Mouse (Mus musculus) intestine, postnatal 0 days (tissue): ENCODE measurements around the gene Trim50. TPM values are rescaled to one million over a fixed set of nuclear protein-coding genes. Genes with fewer than 3 reads are reported as not detected.
"Not testable (repeated sequence)": the region's sequence is repeated elsewhere in the genome, so short reads cannot be mapped to it uniquely, and the experiment has no call there.

Experiments used
- ATAC-seq: fragments of 200-750 bp; cut with Nextera tagmentation; 2 replicates; pipeline ENCODE4 v1.8.0; 2017; ENCODE audit warnings: mild to moderate bottlenecking, moderate TSS enrichment, moderate library complexity
- H3K27ac ChIP-seq: fragments of 300-500 bp; sonication (generic); 2 replicates; pipeline ENCODE4 v1.5.1; 2014; ENCODE audit warnings: mild to moderate bottlenecking, low read depth, low read length, moderate library complexity
- H3K27me3 ChIP-seq: fragments of 300-500 bp; sonication (generic); replicated peaks from 2 replicates; pipeline ENCODE4 v1.6.1; 2014; ENCODE audit warnings: low read length, mixed read lengths; ENCODE audit not compliant: control insufficient read depth, insufficient read depth
- H3K36me3 ChIP-seq: fragments of 300-500 bp; sonication (generic); 2 replicates; pipeline ENCODE4 v1.6.1; 2014; ENCODE audit warnings: mild to moderate bottlenecking, moderate library complexity; ENCODE audit not compliant: control insufficient read depth, insufficient read depth
- H3K4me1 ChIP-seq: fragments of 300-500 bp; sonication (generic); replicated peaks from 2 replicates; pipeline ENCODE4 v1.6.1; 2014; ENCODE audit warnings: antibody characterized with exemption, low read length, mixed read lengths; ENCODE audit not compliant: control insufficient read depth, insufficient read depth
- H3K4me2 ChIP-seq: fragments of 300-500 bp; sonication (generic); replicated peaks from 2 replicates; pipeline ENCODE4 v1.6.1; 2014; ENCODE audit warnings: low read depth, mild to moderate bottlenecking, moderate library complexity
- H3K4me3 ChIP-seq: fragments of 300-500 bp; sonication (generic); 2 replicates; pipeline ENCODE4 v1.5.1; 2014; ENCODE audit warnings: low read depth, low read length
- H3K9ac ChIP-seq: fragments of 300-500 bp; sonication (generic); 2 replicates; pipeline ENCODE4 v1.6.1; 2014; ENCODE audit warnings: mild to moderate bottlenecking, low read depth, low read length
- H3K9me3 ChIP-seq: fragments of 300-500 bp; sonication (generic); 2 replicates; pipeline ENCODE4 v1.6.1; 2016; ENCODE audit warnings: mixed run types; ENCODE audit not compliant: control insufficient read depth
- CTCF ChIP-seq: sonication (generic); IDR thresholded peaks from 2 replicates; pipeline ENCODE4 v1.5.1; 2016; ENCODE audit warnings: low read depth, mild to moderate bottlenecking, control low read depth, antibody characterized with exemption, moderate library complexity
- WGBS: fragments of 180-500 bp; shearing (Covaris S2); extraction: QIAGEN DNeasy Blood & Tissue Kit; methylation state at CpG from one replicate; pipeline ENCODE4 v1.1.7; 2014; 5-methylcytosine and 5-hydroxymethylcytosine counted together
- polyA plus RNA-seq: library from polyadenylated mRNA; unstranded; fragments of >200 nt; fragmentation: Nextera tagmentation; extraction: Ambion mirVana; gene quantifications from 2 replicates; pipeline ENCODE4 v1.2.1, GENCODE M21; 2015

Trim50 gene
- polyA plus RNA-seq, 1 experiment from 2014 or later = 0.30 TPM

DNA sequence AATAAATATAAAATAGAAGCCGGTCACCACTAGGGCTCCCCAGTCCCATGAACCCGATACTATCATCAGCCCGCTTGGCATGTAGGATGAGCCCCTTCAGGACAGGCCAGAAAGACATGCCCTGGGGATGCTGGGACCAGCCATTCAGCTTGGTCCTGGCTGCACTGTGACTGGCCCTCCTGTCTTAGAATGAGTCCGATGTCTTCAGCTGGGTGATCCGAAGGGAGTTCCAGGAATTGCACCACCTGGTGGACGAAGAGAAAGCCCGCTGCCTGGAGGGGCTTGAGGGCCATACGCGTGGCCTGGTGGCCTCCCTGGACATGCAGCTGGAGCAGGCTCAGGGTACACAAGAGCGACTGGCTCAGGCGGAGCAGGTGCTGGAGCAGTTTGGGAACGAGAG, 10.4 kb downstream of the Trim50 start:
- H3K9me3 ChIP-seq = no peaks in the 10 kb centered on the region
- no peaks in the 10 kb centered on the region for H3K36me3 ChIP-seq
- no peak overlapping the region for H3K4me2 ChIP-seq
- H3K4me1 ChIP-seq = no peaks in the 10 kb centered on the region
- no peak overlapping the region for H3K9ac ChIP-seq
- H3K4me3 ChIP-seq = no peak overlapping the region
- TF ChIP-seq CTCF = peak; percentile 80
- H3K27me3 ChIP-seq = no peaks in the 10 kb centered on the region
- 29% methylated on average over 12 of the region's 12 CpGs for WGBS
- ATAC-seq = no peak
- H3K27ac ChIP-seq = no peak overlapping the region

DNA sequence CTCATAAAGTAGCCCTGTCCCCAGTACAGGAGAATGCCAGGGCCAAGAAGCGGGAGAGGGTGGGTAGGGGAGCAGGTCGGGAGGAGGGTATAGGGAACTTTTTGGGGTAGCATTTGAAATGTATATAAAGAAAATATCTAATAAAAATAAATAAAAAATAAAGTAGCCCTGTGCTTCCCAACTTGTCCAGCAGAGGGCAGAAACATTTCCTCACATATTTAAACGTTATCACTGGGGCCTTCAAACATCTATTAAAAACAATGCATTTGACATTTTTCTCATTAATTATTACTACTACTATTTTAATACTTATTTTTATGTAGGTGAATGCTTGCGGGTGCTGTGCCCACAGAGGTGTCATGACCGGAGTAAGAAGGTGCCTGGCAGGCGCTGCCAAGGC, 14.7 kb downstream of the Trim50 start:
- H3K27me3 ChIP-seq = no peaks in the 10 kb centered on the region
- 52% methylated on average over 6 of the region's 6 CpGs for WGBS
- H3K4me1 ChIP-seq = peaks cover 4% of the 10 kb centered on the region; the same call in 1 of the 2 replicates
- H3K4me3 ChIP-seq = no peak overlapping the region
- H3K9ac ChIP-seq = no peak overlapping the region
- no peak for ATAC-seq
- H3K27ac ChIP-seq = no peak overlapping the region
- peaks cover 10% of the 10 kb centered on the region; the same call in 1 of the 2 replicates for H3K36me3 ChIP-seq
- no peak overlapping the region for H3K4me2 ChIP-seq
- peak; percentile 56 for TF ChIP-seq CTCF
- no peaks in the 10 kb centered on the region for H3K9me3 ChIP-seq

DNA sequence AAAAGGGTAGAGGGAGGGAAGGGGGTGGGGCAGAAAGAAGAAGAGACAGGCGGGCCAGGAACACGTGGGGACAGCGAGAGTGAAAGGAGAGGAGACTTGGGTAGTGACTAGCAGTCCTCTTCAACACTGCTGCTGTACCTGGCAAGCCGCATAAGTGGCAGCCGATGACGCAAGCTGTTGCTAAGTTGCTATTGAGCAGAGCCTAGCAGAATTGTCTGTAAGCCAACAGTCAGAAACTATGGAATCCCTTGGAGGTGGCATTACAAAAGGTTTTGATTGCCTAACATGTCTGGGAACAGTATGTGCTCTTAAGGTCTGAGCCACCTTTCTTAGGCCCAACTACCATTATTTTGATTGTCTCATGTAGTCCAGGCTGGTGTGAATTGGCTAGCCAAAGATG, 15.2 kb downstream of the Trim50 start:
- H3K27ac ChIP-seq = no peak overlapping the region
- peaks cover 12% of the 10 kb centered on the region; the same call in 1 of the 2 replicates for H3K36me3 ChIP-seq
- no peak overlapping the region for H3K9ac ChIP-seq
- H3K4me2 ChIP-seq = no peak overlapping the region
- H3K9me3 ChIP-seq = no peaks in the 10 kb centered on the region
- peaks cover 4% of the 10 kb centered on the region; the same call in 1 of the 2 replicates for H3K4me1 ChIP-seq
- no peaks in the 10 kb centered on the region for H3K27me3 ChIP-seq
- no peak for TF ChIP-seq CTCF
- no peak overlapping the region for H3K4me3 ChIP-seq
- 83% methylated on average over 6 of the region's 6 CpGs for WGBS
- no peak for ATAC-seq

DNA sequence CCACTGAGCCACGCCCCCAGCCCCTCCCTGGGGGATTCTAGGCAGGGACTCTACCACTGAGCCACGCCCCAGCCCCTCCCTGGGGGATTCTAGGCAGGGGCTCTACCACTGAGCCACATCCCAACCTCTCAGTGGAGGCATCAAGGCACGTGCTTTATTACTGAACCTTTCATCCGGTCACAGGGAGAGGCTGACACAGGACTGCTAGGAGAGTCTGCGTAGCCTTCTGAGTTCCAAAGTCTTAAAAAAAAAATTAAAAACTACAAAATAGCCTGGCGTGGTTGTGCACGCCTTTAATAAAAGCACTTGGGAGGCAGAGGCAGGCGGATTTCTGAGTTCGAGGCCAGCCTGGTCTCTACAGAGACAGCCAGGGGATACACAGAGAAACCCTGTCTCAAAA, 16.1 kb downstream of the Trim50 start:
- H3K36me3 ChIP-seq = peaks cover 21% of the 10 kb centered on the region; the same call in 1 of the 2 replicates
- whole genome bisulfite sequencing = 56% methylated on average over 9 of the region's 9 CpGs
- not testable (repeated sequence) for H3K4me1 ChIP-seq, H3K27me3 ChIP-seq, H3K9me3 ChIP-seq, ATAC-seq
- peak overlapping the region; percentile 87 for H3K4me3 ChIP-seq
- peak overlapping the region; percentile 69; the same call in 1 of the 2 replicates for H3K27ac ChIP-seq
- peak overlapping the region; percentile 80 for H3K9ac ChIP-seq
- peak overlapping the region; percentile 99 for H3K4me2 ChIP-seq

DNA sequence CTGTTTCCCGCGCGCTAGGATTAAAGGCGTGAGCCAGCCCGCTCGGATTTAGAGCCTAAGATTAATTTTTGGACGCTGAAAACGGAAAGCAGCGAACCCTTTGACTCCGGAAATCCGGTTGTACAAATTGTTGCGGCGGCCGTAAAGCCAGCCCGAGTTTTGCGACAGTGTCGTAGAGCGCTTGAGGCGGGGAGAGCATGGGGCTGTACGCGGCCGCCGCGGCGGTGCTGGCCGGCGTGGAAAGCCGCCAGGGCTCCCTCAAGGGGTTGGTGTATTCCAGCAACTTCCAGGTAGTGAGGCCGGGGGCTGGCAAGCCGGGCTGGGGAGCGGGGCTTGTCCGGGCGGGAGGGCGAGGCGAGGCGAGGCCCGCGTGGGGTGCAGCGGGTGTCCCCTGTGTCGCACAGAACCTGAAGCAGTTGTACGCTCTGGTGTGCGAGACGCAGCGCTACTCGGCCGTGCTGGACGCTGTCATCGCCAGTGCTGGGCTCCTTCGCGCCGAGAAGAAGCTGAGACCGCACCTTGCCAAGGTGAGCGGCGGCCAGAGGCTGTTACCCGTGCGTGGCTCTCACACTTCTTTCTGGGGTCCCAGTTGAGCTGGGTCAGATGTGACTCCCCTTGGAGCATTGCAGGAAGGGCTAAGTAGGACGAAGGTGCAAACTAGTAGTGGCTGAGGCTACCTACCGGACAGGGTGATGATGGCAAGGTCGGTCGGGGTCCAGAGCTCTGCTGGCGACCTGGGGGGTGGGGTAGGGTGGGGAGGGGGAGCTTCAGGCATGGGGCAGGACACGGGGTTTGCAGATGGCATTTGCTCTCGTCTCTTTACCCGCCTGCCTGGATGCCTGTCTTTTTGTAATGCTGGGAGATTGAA, 16.9 kb downstream of the Trim50 start, which contains the start of gene Nsun5:
Gene Nsun5, plus strand, starts transcription at position 167 of the 868 bp plus-strand sequence.
- Histone ChIP-seq H3K27me3 (no peaks in the 10 kb centered on the region), H3K36me3 (peaks cover 29% of the 10 kb centered on the region), H3K9ac (peak within 1 kb of the TSS; percentile 80), H3K4me3 (peak within 1 kb of the TSS; percentile 87), H3K4me2 (peak within 1 kb of the TSS; percentile 99), H3K9me3 (no peaks in the 10 kb centered on the region), H3K27ac (peak within 1 kb of the TSS; percentile 69; the same call in 1 of the 2 replicates), H3K4me1 (peaks cover 4% of the 10 kb centered on the region; the same call in 1 of the 2 replicates)
- peak; percentile 83 for ATAC-seq
- TF ChIP-seq CTCF = 0 out of 2 replicates have a peak, but pooled peaks have one; percentile 4
- WGBS = under 1% methylated on average over 63 of the region's 64 CpGs

DNA sequence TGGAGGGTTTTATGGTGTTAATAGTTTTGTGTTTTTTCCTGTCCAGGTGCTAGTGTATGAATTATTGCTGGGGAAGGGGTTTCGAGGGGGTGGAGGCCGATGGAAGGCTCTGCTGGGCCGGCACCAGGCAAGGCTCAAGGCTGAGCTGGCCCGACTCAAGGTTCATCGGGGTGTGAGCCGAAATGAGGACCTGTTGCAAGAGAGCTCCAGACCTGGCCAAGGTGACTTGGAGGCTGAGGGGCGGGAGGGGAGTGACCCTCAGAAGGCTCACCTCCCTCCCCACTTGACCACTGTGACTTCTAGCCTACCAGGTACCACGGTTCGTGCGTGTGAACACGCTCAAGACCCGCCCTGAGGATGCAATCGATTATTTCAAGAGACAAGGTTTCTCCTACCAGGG, 18.1 kb downstream of the Trim50 start:
- Histone ChIP-seq H3K4me3 (no peak overlapping the region), H3K27ac (no peak overlapping the region), H3K4me2 (0 out of 2 replicates have a peak overlapping the region, but pooled peaks have one; percentile 99), H3K36me3 (peaks cover 41% of the 10 kb centered on the region), H3K4me1 (peaks cover 4% of the 10 kb centered on the region; the same call in 1 of the 2 replicates), H3K9me3 (no peaks in the 10 kb centered on the region), H3K27me3 (no peaks in the 10 kb centered on the region), H3K9ac (no peak overlapping the region)
- no peak for ATAC-seq
- no peak for TF ChIP-seq CTCF
- WGBS = 95% methylated on average over 13 of the region's 13 CpGs
